Mouse (Mus musculus): ENCODE measurements around the gene Mettl18.

- no peak for TF ChIP-seq CTCF (IDR thresholded peaks at IDR 0.05; ENCODE audit: borderline replicate concordance, extremely low read depth, insufficient read depth, insufficient read length)
- TF ChIP-seq POLR2A (IDR thresholded peaks at IDR 0.05; ENCODE audit: borderline replicate concordance, extremely low read depth, insufficient read depth, insufficient read length, poor library complexity, severe bottlenecking) = no peak
Measured at GRCm38 (mm10) chr1:164027416-164027815, 32.7 kb downstream of the Mettl18 start.
